Mouse (Mus musculus) CD4-positive, CD25-positive, alpha-beta regulatory T cell, adult 2 months (primary cell): ENCODE data around the gene Ccdc158.

Source experiments
- DNase-seq: peaks from one replicate; pipeline ENCODE4 v3.0.0-alpha.2; 2012; ENCODE audit warnings: low read depth, low spot score

Gene Ccdc158

DNA sequence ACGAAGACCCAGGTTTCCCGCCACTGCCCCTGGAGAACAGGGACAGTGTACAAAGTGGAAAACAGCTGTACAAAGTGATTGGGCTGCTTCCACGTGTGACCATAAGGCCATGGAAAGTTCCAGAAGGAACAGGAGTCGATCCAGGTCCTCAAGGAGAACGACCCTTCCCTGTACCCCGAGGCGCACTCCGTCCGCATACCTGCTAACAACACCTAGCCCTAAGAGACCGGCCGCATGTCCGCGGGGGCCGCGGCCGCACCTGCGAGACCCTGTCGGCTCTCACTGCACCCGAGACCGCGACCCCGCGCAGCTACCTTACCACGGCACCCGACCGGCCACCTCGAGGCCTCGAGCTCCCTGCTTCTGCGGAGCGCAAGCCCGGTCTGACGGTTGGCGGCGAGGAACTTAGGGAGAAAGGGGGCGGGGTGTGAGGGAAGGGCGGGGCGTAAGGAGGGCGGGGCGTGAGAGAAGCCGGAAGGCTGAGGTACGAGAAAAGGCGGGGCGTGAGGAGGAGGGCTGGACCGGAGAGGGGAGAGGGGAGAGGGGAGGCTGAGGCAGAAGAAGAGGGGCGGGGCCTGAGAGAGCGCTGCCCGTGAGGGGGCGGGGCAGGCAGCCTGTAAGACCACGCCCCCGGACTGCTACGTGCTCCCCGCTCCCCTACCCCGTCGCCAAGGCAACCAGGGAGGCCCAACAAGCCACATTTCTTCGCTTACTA, at the start of gene Ccdc158:
Gene Ccdc158, minus strand, starts transcription at position 413 of the 715 bp plus-strand sequence.
- peak; percentile 85 for DNase-seq

DNA sequence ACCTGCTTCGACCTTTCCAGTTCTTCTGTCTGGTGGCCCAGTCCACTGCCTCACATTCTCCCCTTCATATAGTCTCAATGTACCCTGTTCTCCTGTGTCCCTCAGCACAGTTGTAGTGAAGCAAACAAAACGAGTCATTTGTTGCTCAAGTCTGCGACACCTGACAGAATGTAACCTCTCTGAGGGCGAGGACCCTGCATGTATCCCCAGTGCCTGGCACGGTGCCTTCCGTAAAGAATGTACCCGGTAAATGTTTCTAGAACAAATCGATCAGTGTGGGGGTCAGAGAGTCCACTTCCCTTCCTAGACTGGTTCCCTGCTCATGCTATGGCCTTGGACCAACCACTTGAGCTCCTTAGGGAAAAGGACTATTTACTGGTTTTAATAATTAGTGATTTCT, 46.5 kb upstream of the Ccdc158 start:
- no peak for DNase-seq

DNA sequence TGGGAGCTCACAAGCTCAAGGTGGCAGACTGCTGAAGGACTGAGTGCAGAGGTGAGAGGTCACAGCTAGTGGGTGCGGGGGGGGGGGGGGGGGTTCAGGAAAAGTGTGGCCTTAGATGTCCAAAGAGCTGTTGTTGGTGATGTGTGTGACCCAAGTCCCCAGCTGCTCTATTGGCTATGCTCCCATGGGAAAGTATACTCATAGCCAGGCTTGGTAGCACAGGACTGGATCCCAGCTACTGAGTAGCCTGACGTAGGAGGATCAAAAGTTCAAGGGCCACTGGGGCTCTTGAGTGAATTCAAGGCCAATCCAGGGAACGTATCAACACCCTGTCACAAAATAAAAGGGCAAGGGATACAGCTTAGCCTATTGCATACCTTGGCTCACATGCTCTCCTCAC, 43.8 kb upstream of the Ccdc158 start:
- DNase-seq: no peak

DNA sequence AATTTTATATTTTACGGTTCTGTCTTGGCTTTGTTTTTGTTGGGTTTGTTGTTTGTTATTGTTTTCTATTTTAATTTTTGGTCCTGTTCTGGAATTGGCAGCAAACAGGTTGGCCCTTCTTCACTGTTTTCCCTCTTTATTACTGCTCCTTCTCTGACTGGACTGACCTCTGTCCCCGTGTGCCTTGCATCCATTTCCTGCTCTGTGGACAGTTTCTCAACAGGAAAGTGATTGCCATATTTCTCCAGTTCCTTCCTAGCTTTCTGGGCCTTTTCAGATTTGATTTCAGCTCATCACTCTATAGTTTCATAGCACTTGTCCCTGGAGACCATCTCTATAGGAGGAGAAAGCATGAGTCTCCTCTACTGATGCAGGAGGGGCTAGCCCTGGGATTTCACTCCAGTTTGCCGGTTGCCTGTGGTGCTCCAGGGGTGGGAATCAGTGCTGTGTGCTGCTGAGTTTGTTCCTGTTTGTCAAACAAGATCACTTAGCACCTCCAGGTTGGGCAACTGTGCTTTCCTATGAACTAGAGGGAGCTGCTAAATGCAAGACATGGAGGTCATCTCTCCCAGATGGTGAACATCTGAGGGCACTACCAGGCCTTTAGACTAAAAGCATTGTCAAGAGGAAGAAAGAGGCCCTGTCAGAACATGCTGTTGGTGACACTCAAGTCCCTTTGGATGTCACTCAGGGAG, 42.7 kb upstream of the Ccdc158 start:
- no peak for DNase-seq

DNA sequence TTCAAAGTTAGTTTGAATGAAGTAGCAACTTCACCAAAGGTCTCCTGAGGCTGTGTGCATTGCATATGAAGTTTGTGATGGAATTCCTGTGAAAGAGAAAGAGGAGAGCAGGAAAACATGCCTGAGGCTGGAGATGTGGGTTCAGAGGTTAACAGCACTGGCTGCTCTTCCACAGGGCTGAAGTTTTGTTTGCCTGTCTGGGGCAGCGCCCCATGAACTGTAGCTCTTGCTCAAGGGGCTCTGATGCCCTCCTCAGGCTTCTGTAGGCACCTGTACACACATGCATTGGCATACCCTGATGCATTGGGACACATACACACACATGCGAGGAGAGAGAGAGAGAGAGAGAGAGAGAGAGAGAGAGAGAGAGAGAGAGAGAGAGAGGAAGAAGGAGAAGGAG, 40.8 kb upstream of the Ccdc158 start:
- no peak for DNase-seq

DNA sequence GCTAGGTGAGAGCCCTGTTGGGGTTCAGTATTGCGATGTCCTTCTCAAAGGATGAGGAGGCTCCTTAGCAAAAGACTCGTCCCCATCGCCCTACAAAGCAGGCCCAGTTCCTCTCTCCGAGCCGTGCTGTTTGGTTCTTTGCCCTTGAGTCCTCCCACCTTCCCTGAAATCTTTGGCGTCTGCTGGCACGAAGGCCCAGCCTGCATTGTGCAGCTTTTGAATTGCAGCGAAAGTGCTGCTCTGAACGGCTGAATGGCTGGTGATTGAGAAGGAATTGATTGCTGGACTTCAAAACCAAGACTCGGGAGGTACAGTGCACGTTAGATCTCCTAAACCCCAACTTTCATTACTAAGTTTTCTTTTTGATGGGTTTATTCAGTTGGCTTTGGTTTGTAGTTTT, 40.2 kb upstream of the Ccdc158 start:
- DNase-seq: no peak

DNA sequence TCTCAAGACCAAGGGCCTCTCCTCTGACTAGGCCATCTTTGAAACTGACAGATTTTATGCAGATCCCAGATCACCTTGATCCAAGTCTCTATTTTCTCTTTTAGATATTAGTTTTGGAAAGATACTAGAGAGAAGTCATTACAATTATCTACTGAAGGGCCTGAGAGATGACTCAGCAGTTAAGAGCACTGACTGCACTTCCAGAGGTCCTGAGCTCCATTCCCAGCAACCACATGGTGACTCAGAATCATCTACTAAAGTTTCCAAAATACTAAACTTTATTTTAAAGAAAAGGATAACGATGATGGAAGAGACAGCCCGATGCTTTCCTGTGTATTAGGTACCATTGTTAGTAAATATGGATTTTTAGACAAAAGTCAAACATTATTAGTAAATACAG, 39.8 kb upstream of the Ccdc158 start:
- no peak for DNase-seq

DNA sequence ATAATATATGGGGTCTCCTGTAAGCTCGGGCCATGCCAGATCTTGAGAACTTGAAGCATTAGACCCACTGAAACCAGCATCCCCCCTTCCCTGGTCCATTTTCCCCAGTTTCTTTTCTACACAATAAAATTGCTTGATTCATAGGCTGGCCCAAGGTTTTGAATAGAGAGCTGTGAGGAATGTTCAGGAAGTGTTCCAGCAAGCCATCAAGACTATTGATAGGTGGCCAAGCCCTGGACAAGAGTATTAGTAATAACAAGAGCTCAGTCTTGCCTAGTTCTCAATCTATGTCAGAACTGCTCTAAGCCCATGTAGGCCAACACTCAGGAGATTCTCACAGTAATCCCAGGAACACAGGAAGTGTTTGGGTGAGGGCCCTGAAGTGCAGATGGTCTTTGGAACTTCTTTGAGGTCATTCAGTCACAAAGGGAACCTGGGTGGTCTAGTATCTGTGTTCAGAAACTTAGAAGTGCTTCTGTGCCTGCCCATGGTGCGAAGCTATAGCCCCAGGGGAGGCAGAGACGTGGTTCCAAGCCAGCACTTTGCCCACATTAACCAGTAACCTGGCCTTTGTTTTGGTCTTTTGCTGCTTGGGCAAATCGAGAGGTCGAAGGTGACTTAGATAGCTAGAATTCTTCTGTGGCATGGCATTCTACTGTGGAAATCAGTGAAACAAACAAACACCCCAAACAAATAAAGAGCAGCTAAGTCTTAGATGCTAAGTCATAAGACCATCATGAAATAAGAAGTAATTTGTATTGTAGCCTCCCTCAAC, 37.7 kb upstream of the Ccdc158 start:
- DNase-seq: no peak

DNA sequence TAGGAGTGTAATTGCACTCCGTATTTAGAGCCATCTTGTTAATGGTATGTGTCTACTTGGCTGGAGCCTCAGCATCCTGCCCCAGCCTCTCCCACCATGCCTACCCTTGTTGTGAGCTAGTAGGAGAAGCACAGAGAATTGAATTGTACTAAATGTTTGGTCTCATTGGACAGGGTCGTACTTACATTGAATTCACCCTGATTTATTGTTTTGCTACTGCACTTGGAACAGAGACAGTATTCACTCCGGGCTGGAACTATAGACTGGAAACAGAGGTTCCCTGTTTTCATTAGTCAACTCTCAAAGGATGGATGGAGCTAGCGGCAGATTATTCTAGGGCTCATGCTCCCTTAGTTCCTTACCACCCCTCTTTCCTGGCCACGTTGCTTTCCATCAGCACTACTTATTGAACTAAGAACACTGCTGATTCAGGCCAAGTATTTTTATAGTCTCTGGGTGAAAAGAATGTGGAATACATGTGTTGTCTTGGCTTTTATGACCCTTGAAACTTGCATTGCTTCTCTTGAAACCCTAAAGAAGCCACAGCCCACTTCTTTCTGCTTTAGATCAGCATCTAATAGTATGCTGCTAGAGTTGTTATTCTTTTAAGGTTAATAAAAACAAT, 36.7 kb upstream of the Ccdc158 start:
- DNase-seq: no peak

DNA sequence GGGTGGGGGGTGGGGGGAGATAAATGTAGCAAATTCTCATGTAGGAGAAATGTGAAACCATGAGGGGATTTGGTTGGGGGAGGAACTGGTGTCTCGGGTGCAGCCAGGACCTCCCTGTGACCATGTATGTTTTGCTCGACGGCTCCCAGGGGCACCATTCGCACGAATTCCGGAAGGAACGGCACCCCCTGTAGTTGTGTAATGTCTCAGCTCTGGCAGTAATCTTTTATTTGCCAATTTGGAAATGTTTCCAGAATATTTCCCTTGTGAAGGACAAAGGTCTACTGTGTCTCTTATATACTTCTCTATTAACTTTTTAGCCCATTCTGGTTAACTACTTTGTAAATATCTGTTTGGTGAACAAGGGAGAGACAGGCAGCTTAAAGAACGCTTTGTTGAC, 35.7 kb upstream of the Ccdc158 start:
- no peak for DNase-seq

DNA sequence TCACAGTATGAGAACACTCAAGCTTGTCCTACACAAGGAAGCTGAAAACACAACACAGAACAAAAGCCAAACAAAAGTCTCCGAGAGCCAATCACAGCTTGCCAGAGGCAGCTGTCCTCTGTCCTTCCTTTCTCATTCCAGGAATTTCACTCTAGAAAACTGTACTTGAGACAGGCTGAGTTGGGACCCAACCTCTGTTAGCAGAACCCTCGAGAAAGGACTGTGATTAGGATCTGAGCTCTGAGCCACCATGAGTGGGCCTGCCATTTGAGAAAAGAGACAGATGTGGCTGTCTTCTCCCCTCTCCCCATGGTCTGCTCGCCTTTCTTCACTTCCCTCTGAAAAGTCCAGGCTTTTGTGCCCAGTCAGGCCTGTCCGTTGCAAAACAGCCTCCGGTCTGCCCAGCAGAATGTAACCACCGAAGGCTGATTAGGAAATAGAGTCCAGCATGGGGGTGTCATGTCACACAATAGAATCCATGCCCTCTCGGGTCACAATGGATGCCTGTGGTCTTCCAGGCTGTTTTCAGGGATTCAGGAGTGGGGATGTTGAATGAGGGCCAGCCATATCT, 32.9 kb upstream of the Ccdc158 start:
- DNase-seq: no peak

DNA sequence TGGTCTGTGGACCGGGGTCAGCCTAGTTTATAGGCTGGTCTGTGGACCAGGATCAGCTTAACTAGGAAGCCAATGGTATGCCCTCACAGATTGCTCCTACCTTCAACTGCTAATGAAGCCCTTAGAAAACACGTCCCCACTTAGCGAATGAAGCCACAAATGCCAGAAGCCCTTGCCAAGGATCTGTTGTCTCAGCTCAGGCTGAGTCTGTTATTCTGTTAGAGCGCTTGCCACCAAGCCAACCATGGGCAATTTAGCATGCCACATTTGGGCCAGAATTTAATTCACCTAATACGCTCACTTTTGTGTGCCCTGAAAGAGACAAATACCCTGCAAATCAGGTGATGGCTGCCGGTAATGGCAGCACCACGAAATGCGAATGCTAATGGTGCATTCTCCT, 28.6 kb upstream of the Ccdc158 start:
- no peak for DNase-seq

DNA sequence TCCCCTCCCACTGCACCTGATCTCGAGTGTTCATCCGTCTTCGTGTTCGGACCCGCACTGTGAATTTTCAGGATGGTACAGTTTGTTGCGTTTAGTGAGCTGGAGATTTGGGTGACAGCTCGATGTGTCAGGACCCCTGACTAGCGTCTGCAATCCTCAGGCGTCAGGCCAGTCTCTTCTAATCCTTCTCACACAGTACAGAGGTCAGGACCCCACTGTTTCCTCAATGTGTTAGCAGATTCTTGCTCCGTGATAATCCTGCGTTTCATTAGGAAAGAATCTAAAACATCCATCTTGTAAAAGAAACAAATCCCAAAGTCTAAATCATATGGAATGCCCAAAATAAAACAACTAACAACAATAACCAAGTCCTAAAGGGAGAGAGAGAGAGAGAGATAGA, 26.7 kb upstream of the Ccdc158 start:
- no peak for DNase-seq

DNA sequence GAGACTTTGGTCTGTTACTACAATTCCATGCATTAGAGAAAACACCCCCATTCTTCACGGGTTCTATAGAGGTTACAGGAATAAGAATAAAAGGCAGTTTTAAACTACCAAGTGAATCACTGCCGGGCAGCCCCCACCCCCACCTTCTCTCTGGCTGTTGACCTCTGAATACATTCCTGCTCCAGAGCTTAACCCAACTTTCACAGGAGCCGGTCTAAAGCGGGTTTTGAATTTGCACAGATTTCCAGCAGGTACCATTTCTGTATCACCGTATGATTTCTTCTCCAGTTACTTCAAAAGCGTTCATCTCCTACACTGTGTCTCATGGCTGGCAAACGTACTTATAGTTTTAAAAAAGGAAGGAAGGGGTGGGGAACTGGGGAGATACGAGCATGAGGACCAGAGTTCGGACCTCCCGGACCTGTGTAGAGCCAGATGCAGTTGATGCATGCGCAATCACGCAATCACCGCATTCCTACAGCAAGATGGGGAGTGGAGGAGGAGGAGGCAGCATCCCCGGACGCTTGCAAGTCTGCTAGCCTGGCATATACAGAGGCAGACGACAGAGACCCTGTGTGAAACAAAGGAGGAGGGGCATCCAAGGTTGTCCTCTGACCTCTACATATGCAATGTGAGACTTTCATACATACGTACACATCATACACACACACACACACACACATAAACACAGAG, 23.9 kb upstream of the Ccdc158 start:
- DNase-seq: no peak

DNA sequence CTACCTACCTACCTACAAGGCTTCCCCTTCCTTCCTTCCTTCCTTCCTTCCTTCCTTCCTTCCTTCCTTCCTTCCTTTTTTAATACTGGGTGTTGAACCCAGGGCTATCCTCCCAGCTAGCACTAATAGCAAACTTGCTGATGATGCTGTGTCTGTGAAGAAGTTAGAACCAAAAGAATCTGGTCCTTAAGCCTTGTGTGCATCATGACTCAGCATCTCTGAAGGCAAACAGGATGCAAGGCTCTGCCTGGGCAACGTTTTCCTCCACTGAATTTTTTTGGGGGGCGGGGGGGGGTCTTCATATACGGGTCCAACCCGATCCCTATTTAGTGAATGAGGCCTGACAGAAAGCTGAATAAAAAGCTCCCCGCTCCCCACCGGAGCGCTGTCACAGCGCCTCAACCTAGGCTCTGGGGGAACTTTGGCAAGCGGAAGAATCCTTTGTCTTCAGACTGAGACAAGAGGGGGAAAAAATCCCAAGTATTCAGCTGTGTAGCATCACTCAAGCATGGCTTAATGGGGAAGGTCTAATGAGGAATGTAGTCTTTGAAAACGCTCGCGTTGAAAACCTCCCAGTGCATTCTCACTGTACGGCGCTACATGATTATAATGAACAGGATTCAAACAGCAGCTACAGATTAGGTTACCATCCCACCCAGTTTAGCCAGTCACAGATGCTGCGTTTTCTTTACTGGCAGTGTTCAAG, 23.2 kb upstream of the Ccdc158 start:
- no peak for DNase-seq

DNA sequence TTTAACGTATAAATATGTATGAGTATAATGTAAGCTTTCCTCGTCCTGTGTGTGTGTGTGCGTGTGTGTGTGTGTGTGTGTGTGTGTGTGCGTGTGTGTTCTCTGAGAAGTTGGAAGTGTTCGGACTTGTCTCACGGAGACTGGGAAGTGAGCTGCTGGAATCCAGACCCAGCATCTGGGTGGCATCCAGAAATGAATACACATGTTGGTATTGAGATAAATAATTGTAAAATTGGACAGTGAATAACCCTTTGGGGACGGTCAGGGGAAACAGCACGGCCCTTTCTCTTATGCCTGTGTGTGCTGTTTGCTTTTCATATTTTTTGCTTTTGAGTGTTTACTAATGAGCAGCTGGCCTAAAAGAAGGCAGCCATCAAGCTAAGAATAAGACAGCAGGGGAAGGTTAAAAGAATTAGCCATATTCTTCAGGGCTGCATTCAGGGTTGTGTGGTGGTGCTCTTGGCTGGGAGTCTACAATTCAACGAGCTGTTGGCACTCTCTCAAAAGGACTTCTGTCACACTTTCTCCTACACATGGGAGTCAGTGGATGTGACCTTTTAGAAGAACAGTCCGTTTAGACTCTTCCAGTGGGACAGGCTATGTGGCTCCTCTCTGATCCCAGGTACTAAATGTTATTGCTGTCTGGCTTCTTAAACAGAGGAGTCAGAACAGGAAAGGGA, 19.4 kb upstream of the Ccdc158 start:
- no peak for DNase-seq

DNA sequence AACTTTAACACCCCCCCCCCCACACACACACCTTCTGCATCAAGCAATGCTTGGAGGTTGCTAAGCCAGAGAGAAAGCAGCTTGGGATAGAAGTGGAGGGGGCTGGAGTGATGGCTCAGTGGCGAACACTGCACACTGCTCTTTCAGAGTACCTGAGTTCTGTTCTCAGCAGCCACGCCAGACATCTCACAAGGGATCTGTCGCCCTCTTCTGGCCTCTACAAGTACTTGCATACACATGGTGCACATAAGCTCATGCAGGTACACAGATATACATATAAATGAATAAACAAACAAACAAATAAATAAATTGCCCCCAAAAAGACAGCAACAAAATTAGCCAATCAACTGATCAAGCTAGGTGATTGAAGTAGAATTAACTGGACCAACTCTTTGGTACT, 18.7 kb upstream of the Ccdc158 start:
- DNase-seq: no peak

DNA sequence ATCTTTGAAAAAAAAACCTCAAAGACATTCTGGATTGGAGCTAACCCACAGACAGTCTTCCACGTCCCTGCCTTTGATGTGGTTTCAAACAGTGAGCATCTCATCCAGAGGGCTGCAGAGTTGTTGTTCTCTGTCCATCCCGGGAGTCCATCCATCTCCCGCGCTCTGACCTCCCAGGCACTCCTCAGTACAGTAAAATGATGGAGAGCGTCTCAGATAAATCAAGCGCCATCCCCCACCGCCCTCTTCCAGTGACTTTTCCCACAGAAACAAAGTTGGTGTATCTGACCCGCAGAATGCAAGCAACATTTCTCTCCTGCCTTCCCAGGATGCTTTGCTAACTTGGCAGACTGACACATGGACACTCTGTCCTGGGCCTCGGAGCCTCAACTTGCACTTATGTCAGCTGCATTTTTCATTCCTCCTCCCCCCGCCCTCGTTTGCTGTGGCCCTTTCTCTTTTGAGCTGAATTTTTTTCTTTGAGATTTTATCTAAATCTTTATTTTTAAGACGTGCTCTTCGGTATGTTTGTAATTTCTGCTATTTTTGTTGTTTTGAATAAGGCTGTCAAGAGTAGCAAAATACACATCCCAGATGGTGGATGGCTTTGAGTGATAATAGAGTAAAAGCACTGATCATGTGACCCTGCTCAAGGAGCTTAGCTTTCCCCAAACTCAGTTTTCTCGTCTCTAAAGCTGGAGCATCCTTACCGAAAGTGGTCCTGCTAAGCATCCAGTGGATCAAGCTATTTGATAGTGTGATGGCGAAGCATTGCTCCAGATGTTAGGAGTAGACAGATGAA, 17.3 kb upstream of the Ccdc158 start:
- no peak for DNase-seq

DNA sequence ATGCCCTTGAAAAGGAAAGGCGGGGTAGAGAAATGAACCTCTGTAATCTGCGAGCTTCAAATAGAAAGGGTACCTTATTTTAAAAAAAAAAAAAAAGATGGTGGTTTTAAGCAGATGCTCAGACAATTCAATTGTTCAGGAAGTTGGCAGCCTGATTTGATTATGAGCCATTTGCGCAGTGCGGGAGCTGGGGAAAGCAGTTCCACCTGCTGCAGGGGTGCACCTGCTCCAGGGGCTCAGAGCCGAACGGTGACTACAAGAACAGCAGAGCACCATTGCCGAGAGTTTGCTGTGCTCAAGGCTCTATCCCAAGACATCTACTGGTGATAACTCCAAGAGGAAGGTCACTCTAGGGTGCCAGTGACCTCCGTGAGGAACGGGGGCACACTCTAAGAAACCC, 13.5 kb upstream of the Ccdc158 start:
- no peak for DNase-seq
